Mouse (Mus musculus): ENCODE measurements around the gene Best1.
A peak's percentile ranks its signal among the peaks of the same experiment; 100 is the strongest.

Best1 gene

DNA sequence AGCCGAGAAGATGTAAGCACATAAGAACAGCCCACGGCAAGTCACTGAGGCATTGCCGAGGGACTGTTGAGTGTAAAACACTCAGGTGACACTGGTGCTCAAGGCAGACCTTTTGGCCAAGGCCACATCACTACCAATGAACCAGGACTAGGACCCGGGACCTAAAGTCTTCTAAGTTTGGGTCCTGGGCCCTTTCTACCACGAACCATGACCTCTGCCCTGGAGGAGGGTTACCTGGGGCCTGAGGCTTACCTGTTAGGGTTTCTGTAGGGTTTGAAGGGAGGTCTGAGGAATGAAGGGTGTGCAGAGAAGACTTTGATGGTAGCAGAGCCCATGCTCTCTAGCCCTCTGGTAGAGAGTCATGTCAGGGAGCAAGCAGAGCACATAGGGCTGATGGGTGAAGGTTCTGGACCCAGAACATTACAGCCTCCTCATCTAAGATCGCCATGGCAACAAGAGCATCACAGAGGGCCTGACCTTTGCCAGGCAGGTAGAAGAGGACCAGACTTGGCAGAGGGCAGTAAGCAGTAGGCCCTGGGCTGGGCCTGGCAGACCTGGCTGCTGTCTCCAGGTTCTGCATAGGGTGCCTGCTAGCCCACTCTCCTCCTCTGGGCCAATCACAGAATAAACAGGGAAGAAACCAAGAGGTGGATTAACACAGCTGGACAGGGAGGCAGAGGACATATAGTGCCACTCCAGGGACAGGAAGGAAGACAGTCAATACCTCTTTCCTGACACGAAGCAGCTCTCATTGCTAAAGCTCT is at the start of gene Best1, which contains the start of gene Rab3il1:
Gene Best1, minus strand, starts transcription at position 428 of the 764 bp plus-strand sequence.
Gene Rab3il1, plus strand, starts transcription at position 464 of the 764 bp plus-strand sequence.
- no peak for DNase-seq (ENCODE audit: low spot score)

DNA sequence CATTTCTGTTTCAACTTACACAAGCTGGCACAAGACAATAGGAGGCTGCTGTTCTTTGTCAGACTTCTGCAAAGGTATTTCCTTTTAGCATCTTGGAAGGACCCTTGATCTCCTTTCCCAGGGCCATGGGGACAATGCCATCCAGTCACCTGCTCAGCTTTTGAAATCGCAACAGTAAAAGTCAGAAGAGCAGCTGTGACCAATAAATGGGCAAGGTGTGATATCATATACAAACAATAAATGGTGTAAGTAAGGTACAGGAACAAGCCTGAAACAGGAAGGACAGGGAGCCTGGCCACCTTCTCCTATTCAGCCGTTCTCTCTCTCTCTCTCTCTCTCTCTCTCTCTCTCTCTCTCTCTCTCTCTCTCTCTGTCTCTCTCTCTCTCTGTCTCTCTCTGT is 49.0 kb upstream of the Best1 start:
- DNase-seq (ENCODE audit: low spot score): no peak

- no peak for DNase-seq (ENCODE audit: low spot score)
These were observed 48.1 kb upstream of the Best1 start for GRCm38 (mm10) chr19:10049533-10049932.

DNA sequence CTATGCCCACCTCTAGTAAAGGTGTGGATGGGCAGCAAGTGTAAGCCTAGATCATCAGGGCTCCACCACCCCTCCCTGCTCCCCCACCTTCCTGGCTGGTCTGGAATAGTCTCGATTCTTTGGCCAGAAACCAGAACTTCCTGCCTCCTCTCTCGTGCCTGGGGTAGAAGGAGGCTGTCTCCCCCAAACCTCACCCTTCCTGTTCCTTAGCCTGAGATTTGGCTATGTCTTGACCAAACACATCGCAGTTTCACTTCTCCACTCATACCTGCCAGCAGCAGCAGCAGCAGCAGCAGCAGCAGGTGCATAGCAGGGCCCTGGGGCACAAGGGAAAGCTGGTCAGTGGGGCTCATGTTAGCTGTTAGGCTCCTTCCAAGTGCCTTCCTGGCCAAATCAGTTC is 45.5 kb upstream of the Best1 start:
- no peak for DNase-seq (ENCODE audit: low spot score)

GRCm38 (mm10) chr19:10046346-10046745 is 44.9 kb upstream of the Best1 start:
- DNase-seq (ENCODE audit: low spot score): no peak

- DNase-seq (ENCODE audit: low spot score): no peak
These were observed 44.3 kb upstream of the Best1 start for GRCm38 (mm10) chr19:10045707-10046106.

- no peak for DNase-seq (ENCODE audit: low spot score)
These were observed 42.2 kb upstream of the Best1 start for GRCm38 (mm10) chr19:10043643-10044042.

DNA sequence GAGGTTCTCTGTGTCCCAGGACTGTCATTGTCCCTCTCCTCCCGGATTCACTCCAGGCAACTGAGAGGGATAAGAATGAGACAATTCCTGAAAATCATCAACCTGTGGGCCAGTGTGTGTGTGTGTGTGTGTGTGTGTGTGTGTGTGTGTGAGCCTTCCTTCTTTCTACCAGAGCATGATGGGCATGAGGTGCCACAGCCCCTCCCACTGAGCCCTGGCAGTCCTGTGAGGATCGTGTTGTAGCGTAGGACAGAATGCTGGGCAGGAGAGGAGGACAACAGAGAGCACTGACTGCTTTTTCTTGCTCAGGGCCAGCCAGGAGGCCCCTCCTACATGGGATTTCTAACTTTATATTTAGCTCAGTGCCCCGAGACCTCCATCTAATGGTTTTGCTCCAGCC is 41.4 kb upstream of the Best1 start:
- no peak for DNase-seq (ENCODE audit: low spot score)

- DNase-seq (ENCODE audit: low spot score): no peak
These were observed 40.8 kb upstream of the Best1 start for GRCm38 (mm10) chr19:10042232-10042631.

DNA sequence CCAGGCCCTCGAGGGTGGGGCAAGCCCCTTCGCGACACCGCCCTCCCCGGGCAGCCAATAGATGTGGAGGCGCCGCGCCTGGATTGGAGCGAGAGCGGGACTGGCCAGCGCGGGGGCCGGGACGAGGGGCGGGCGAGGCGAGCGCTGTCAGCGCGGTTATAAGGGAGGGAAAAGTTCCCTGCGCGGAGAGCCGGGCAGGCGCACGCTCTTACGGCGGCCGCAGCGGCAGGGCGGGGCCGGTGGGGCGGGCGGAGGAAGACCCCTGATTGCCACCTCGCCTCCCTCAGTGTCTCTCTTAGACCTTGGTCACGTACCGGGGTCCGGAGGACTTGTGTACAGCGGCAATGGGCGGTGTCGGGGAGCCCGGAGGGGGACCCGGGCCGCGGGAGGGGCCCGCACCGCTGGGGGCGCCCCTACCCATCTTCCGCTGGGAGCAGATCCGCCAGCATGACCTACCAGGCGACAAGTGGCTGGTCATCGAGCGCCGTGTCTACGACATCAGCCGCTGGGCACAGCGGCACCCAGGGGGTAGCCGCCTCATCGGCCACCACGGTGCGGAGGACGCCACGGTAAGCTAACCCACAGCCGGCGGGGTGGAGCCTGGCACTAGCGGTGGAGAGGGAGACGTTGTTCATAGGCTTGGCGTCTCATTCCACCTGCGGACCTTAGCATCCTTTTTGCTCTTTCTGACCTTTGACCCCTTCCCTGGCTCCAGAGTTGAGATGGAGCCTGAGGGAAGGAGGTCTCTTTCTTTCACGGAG is 40.1 kb upstream of the Best1 start, which contains the start of gene Fads3:
Gene Fads3, plus strand, starts transcription at position 182 of the 761 bp plus-strand sequence.
- DNase-seq (ENCODE audit: low spot score): peak; percentile 50

GRCm38 (mm10) chr19:10040866-10041387 is 39.5 kb upstream of the Best1 start:
- no peak for DNase-seq (ENCODE audit: low spot score)

GRCm38 (mm10) chr19:10039615-10040014 is 38.2 kb upstream of the Best1 start:
- no peak for DNase-seq (ENCODE audit: low spot score)

- DNase-seq (ENCODE audit: low spot score): no peak
These were observed 37.5 kb upstream of the Best1 start for GRCm38 (mm10) chr19:10038910-10039309.

- no peak for DNase-seq (ENCODE audit: low spot score)
These were observed 36.9 kb upstream of the Best1 start for GRCm38 (mm10) chr19:10038364-10038763.

DNA sequence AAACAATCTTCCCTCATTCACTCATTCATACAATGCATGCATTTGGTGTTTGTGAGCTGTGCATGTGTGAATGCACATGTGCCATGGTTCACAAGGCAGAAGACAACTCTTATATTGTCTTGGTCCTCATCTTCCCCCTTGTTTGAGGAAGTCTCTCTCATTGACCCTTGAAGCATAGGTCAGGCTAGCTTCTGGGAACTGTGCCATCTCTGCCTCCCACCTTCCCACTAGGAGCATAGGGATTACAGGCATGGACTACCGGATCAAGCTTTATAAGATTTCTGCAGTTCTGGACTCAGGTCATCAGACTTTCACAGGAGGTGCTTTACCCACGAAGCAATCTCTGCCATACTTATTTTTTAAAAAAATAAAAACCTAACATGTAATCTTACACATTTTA is 36.1 kb upstream of the Best1 start:
- no peak for DNase-seq (ENCODE audit: low spot score)

GRCm38 (mm10) chr19:10034785-10035447 is 33.5 kb upstream of the Best1 start:
- DNase-seq (ENCODE audit: low spot score): peak; percentile 74

- no peak for DNase-seq (ENCODE audit: low spot score)
These were observed 32.9 kb upstream of the Best1 start for GRCm38 (mm10) chr19:10034356-10034755.

DNA sequence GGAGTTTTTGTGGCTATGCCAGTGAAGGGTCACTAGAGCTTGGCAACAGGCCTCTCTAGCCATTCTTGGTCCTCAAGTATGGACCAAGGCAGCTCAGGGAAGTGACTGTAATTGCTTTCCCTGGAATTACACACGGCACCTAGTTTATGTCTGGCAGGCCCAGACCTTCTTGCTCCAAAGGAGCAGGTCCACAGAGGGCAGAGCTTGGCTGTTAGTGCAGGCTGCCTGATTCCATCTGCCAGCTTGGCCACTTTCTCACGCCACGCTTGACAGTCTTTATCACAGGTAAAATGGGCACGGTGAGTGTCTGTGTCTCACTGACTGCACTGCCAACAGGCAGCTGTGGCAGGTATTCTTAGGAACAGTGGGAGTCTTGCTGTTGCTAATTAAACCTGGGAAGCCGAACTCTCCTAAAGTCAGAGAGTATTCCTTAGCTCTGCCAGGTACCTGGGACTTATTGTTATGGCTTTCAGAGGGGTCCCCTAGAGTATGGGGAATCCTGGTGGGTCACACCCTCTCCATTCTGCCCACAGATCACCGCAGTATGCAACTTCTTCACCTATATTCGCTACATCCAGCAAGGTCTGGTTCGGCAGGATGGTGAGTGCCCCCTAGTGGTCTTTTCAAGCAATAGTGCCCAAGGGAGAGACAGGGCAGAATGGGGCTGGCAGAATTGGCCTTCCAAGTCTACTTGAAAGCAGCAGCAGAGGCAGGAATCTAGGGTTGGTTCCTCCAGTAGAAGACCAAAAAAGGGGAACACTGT is 32.0 kb upstream of the Best1 start:
- no peak for DNase-seq (ENCODE audit: low spot score)

DNA sequence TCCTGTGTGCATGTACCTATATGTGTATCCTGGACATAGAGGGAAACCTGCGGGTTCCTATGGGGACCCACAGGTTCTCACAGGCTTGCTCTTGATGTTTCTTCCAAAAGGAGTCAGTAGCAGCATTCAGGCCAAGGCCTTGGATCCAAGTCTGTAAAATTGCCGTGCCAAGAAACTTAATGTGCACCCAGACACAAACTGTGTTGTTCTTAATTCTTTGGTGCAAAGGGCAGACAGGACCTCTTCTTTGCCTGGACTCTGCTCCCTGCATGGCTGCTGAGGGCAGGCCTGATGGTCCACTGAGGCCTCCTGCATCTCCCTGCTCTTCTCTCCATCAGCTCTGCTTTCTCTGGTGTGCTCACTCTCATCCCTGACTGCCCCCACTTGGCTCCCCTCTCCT is 28.3 kb upstream of the Best1 start:
- DNase-seq (ENCODE audit: low spot score): no peak

DNA sequence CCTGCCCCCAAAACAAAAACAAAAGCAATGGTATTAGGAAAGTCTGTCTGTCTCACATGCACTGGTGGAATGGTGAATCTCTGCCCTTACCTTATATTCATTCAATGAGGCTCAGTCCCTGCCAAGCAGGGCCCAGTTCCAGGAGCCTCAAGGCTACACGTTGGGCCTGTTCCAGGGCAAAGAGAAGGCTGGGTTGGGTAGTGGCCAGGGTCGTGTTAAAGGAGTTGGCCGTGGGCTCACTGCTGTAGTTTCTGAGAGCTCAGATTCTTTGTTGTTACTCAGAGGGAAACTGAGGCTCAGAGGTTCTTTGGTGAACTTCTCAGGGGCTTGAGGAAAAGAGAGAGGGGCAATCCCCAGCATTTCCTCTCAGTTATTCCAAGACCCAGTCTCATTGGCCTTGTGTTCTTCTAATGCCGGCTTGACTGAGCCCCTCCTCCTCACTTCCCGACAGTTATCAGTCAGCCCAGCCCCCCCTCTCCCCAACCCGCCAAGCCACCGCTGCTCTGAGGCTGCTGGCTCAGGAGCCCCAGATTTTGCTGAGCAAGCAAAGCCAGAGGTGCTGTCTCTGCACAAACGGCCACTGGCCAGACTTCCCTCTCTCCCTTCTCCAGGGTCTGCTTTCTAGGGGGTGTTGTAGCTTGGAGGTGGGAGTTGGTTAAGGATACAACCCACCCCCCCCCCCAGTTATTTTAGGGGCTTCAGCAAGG is 23.9 kb upstream of the Best1 start:
- DNase-seq (ENCODE audit: low spot score): no peak

- no peak for DNase-seq (ENCODE audit: low spot score)
These were observed 21.9 kb upstream of the Best1 start for GRCm38 (mm10) chr19:10023304-10023758.

Data from spleen, adult 12 weeks (tissue).